Mouse (Mus musculus): ENCODE data around the gene P3h4. TPM values are rescaled to one million over a fixed set of nuclear protein-coding genes. Genes with fewer than 3 reads are reported as not detected.
"Not testable (repeated sequence)": the region's sequence is repeated elsewhere in the genome, so short reads cannot be mapped to it uniquely, and the experiment has no call there.

Gene P3h4
- total RNA-seq, 2 experiments from 2014 or later = 19.1 to 19.9 TPM

GRCm38 (mm10) chr11:100369822-100370221 lies 44.8 kb downstream of the P3h4 start:
- intact Hi-C loops (cut with DNase I) = no loop called here

GRCm38 (mm10) chr11:100369145-100369544 lies 45.5 kb downstream of the P3h4 start:
- intact Hi-C loops (cut with DNase I) = no loop called here
- no peak for DNase-seq

More at GRCm38 (mm10) chr11:100369822-100370221, 44.8 kb downstream of the P3h4 start:
- DNase-seq = no peak

- intact Hi-C loops (cut with DNase I) = loop anchor here (1.0 to 5.0 kb wide), 3 partner anchors 45 to 194 kb away; partner anchors contain the start of gene Klhl11
- peak; percentile 73 to 78 for DNase-seq
These were observed 51.6 kb downstream of the P3h4 start for GRCm38 (mm10) chr11:100362979-100363562.

- intact Hi-C loops (cut with DNase I) = loop anchor here (1.0 to 5.0 kb wide), 3 partner anchors 46 to 195 kb away; partner anchors contain the start of gene Klhl11
- DNase-seq = peak; percentile 78 to 87
These were observed 52.2 kb downstream of the P3h4 start for GRCm38 (mm10) chr11:100362209-100362978.

GRCm38 (mm10) chr11:100361059-100361458 lies 53.6 kb downstream of the P3h4 start:
- intact Hi-C loops (cut with DNase I) = loop anchor here (5.0 kb wide), 1 partner anchor 196 kb away; no protein-coding TSS in a partner anchor
- not testable (repeated sequence) for DNase-seq

- intact Hi-C loops (cut with DNase I) = loop anchor here (5.0 kb wide), 1 partner anchor 197 kb away; no protein-coding TSS in a partner anchor
- no peak for DNase-seq
These were observed 54.5 kb downstream of the P3h4 start for GRCm38 (mm10) chr11:100360175-100360574.

Small RNAs within 50 kb of the gene (microRNA-seq; reads per million reads assigned to microRNA genes)
- gene Gm27374 = 0 reads per million in 2 experiments

Other genes with a start within 250 kb of the P3h4 start
- gene Krt9, start 221.6 kb downstream of the P3h4 start, total RNA-seq (2021) = not detected
- 1 to 10 TPM; 1.3 to 1.6 TPM for gene Krt14, start 207.3 kb downstream of the P3h4 start, total RNA-seq (2021)
- not detected for gene Krt16, start 165.9 kb downstream of the P3h4 start, total RNA-seq (2021)
- gene Krt17, start 153.8 kb downstream of the P3h4 start, total RNA-seq (2021) = 1 to 10 TPM in 1 of 2 experiments, under 1 TPM in 1; 0.24 to 3.8 TPM
- gene Krt42, start 145.0 kb downstream of the P3h4 start, total RNA-seq (2021) = not detected
- gene Eif1, start 95.0 kb downstream of the P3h4 start, total RNA-seq (2021) = 1,000 to 10,000 TPM; 1,264 to 1,321 TPM
- not detected for gene Gast, start 80.4 kb downstream of the P3h4 start, total RNA-seq (2021)
- gene Hap1, start 58.7 kb downstream of the P3h4 start, total RNA-seq (2021) = 1 to 10 TPM; 1.2 to 1.8 TPM
- gene Jup, start 17.1 kb downstream of the P3h4 start, total RNA-seq (2021) = 100 to 1,000 TPM; 232 to 245 TPM
- 10 to 100 TPM; 34.6 to 38.3 TPM for gene Fkbp10, start 861 bp upstream of the P3h4 start, total RNA-seq (2021)
- gene Nt5c3b, start 27.0 kb upstream of the P3h4 start, total RNA-seq (2021) = 10 to 100 TPM; 36.2 to 36.4 TPM
- gene Klhl10, start 27.1 kb upstream of the P3h4 start, total RNA-seq (2021) = under 1 TPM; 0.41 to 0.76 TPM
- gene Klhl11, start 57.9 kb upstream of the P3h4 start, total RNA-seq (2021) = 10 to 100 TPM; 12.2 to 13.4 TPM
- gene Acly, start 113.2 kb upstream of the P3h4 start, total RNA-seq (2021) = 10 to 100 TPM; 38.9 to 41.2 TPM
- gene Ttc25, start 130.8 kb upstream of the P3h4 start, total RNA-seq (2021) = under 1 TPM; 0.24 to 0.36 TPM
- gene Cnp, start 160.1 kb upstream of the P3h4 start, total RNA-seq (2021) = 1 to 10 TPM; 6.2 to 7.6 TPM
- gene Nkiras2, start 204.4 kb upstream of the P3h4 start, total RNA-seq (2021) = 10 to 100 TPM; 53.4 to 55.2 TPM
- gene Dnajc7, start 205.3 kb upstream of the P3h4 start, total RNA-seq (2021) = 100 to 1,000 TPM; 158 TPM